Mouse (Mus musculus): ENCODE measurements around the gene Pigb.

The Pigb gene

DNA sequence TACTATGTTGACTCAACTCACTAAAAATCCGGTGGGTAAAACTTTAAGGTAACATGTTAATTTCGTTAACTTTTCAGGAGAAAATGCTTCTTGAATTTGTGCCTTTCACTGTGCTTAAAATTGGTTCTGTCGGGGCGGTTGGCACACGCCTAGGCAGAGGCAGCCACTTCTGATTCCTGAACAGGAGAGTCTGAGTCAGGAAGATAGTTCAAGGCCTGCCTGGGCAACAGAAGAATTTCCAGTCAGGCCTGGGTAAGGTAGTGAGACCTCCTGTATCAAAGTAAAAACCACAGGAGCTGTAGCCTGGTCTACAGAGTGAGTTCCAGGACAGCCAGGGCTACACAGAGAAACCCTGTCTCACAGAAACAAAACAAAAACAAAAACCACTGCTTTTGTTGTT is 47.6 kb downstream of the Pigb start:
- DNase-seq (ENCODE audit: low read depth, low spot score) = no peak

DNA sequence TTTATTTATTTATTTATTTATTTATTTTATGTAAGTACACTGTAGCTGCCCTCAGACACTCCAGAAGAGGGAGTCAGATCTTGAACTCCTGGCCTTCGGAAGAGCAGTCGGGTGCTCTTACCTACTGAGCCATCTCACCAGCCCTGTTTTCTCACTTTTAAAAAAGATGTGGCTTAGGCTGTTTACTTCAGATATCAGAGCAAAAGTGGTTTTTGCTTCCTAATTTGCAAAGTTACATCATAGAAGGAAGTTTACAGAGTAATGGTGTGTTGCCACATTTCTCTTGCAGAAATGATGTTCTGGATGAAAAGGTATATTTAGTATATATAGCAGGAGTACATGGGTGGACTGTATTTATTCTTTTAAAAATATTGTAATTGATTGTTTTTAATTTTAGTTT is 48.8 kb downstream of the Pigb start:
- DNase-seq (ENCODE audit: low read depth, low spot score) = no peak

DNA sequence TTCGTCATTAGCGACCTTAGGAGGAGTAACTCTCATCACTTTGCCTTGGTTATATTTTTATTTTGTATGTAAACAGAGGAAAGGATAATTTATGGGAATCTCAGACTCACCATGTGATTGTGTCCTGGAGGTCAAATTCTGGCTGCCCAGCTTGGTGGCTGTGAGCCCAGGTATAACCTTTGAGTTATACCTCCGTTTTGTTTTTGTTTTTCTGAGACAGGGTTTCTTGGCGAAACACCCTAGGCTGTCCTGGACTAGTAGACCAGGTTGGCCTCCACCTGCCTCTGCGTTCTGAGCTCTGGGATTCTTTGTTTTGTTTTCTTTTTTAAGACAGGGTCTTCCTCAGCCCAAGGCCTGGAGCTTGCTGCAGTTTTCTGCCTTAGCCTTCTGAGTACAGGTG is 51.5 kb downstream of the Pigb start:
- no peak for DNase-seq (ENCODE audit: low read depth, low spot score)

DNA sequence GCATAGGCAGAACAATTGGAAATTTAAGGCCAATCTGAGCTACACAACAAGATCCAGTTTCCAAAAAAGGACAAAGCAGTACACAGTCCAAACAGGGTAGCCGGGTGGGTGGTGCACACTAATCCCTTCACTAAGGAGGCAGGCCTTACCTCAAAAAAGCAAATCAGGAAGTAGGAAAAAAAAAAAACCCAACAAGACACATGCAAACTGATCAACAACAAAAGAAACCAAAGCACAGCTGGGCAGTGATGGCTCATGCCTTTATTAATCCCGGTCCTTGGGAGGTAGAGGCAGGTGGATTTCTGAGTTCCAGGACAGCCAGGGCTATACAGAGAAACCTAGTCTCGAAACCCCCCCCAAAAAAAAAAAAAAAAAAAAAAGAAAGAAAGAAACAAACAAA is 52.5 kb downstream of the Pigb start:
- DNase-seq (ENCODE audit: low read depth, low spot score) = no peak

DNA sequence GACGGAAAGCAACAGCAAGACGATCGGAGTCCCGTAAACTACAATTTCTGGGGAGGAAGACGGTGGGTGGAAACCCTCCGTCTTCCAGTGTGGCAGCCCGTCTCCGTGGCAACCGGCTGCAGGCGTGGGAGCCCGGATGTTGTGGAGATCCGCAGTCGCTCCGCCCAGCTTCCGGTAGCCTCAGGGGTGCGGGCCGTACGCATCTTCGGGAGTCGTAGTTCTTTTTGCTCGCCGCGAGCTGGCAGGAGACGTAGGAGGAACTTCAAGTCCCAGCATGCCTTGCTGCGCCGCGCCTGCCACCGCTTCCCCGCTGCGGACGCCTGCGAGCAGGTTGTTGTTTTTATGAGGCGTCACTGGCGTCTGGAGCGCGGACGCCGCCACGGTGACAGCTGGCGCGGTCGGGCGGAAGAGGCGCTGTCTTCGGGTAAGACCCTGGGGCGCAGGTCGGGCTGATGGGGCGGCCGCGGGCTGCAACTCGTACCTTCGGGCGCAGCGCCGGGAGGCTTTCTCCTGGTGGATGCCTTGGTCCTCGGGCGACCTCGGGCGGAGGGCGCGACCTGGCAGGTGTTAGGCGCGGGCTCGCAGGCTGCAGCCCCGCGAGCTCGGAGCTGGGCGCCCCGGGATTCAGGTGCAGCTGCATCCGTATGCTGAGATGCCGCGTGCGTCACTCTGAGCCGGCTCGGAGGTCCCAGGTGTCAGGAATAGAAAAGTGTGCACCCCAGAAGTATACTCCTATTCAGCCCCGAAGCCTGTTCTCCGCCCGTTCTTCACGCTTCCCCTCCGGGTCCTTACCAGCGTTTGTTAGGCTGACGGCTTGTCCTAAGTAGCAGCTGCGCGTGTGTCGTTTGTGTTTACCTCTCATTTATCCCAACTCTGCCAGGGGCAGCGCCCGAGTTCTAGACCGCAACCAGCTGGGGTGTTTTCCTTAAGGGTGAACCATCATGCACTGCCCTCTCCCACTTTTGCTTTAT is 54.6 kb downstream of the Pigb start, which contains the start of the genes Ccpg1os and Ccpg1:
Gene Ccpg1os (minus strand): TSS at position 133 of the 971 bp plus-strand sequence.
Gene Ccpg1 (plus strand): TSS at position 180 of the 971 bp plus-strand sequence.
- DNase-seq (ENCODE audit: low read depth, low spot score) = peak; percentile 99

DNA sequence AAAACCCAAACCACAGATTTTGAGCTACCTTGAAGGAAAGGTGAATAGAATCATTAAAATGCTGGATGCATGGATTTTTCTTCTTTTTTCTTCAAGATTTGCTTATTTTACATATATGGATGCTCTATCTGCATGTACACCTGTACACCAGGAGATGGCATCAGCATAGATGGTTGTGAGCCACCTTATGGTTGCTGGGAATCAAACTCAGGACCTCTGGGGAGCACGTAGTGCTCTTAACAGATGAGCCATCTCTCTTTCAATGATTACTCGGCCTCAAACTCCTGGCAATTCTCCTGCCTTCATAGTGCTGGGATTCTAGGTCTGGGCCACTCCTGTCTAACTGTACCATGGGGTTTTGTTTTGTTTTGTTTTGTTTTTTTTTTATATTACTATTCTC is 57.1 kb downstream of the Pigb start:
- DNase-seq (ENCODE audit: low read depth, low spot score) = no peak

DNA sequence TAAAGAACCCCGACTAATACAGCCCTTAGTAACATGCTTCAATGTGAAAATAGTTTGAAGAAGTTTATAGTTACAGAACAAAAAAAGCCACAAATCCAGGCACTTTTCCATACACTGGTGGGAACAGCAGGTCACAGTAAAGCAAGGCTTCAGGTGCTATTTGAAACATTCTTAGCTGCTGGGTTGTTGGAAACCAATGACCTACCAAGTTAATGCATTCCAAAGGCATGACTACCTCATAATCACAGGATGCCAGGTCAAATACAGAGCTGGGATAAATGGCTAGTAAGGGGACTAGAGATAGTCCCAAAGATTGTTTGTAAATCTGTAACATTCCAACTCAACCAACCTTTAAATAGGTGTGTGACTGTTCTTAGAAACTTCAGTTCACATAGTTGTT is 64.9 kb downstream of the Pigb start:
- DNase-seq (ENCODE audit: low read depth, low spot score) = no peak

DNA sequence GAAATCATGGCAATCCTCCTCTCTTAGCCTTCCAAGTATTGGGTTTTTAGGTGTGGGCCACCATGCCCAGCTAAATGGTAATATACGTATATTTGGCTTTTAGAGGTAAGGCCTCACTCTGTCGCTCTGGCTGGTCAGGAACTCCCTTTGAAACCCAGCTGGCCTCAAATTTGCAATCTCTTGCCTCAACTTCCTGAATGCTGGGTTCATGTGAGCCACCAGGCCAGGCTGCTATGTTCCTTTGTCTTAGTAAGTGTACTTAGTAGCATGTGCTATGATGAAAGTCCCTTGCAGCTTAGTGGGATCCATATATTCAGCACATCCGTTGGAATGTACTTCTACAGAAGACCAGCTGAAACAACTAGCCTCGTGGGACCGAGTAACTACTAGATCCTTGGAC is 65.4 kb downstream of the Pigb start:
- no peak for DNase-seq (ENCODE audit: low read depth, low spot score)

DNA sequence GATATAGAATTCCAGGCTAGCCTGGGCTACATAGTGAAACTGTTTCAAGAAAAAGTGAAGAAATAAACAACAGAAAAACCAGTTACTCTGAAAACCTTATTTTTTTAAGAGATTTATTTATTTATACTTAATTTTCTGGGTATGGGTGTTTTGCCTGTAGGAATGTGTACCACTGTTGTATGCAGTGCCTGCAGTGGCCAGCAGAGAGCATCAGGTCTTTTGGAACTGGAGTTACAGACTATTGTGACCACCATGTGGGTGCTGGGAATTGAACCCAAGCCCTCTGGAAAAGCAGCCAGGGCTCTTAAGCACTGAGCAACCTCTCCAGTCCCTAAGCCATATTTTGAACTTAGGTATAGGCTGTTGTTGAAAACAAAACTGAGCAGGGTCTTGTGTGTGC is 67.2 kb downstream of the Pigb start:
- no peak for DNase-seq (ENCODE audit: low read depth, low spot score)

DNA sequence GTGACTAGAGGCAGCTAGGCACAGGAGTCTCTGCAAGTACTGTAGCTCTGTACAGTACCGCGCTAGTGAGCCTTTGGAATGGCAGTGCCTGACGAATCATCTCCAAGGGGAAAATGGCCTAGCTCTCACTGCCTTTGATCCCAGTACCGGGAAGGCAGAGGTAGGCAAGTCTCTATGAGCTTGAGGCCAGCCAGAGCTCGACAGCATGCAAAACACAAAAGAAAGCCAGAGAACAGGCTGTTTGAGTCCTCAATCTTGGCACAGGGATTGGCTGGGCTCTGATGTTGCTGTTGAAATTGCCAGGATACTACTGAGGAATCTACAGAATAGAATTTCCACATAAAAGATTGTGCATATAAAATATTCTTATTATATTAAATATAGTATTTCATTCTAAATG is 67.7 kb downstream of the Pigb start:
- no peak for DNase-seq (ENCODE audit: low read depth, low spot score)

DNA sequence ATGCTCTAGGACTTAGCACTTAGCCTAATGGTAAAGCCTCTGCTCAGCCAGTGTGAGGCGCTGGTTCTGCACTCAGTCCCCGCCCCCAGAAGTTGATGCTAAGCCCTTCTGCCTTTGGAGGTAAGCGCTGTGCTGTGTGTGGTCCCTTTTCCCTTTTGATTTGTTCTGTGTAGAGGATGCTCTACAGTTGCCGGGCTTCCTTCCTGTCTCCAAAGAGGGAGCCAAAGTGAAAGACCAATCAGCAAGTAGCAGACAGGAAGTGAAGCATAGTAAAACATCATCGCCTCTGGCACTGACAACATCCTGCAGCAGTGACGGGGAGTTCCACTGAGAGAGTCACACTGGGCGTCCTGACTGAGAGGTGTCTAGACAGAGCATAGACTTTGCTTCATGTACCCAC is 70.3 kb downstream of the Pigb start:
- DNase-seq (ENCODE audit: low read depth, low spot score) = no peak

DNA sequence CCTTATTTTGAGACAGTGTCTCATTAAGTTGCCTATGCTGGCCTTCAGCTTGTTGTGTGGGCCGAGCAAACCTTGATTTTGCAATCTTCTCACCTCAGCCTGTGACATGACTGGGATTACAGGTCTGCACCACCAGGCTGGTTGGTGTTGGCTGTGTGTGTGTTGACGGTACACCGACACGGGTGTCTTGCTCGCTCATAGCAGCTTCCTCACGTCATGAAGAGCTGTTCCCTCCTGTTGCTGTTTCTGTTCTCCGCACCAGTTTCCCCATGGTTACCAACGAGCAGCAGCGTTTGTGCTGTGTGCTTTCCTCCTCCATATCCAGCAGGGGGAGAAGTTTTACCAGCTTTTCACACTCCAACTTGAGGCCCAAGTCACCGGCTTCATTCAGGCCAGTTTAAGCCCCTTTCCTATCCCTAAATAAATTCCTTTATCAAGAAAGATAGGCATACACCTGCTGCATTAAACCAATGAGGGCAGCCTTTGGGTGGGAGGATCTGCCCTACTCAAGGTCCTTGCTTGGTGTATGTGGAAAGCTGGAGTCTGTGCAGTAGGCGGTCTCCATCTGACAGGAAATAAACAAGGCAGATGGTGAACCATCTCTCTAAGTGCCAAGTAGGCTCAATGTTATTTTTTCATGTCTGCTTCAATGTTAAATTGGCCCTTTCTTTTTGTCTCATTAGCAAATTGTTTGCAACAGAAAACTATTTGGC is 71.7 kb downstream of the Pigb start:
- DNase-seq (ENCODE audit: low read depth, low spot score) = peak; percentile 92

DNA sequence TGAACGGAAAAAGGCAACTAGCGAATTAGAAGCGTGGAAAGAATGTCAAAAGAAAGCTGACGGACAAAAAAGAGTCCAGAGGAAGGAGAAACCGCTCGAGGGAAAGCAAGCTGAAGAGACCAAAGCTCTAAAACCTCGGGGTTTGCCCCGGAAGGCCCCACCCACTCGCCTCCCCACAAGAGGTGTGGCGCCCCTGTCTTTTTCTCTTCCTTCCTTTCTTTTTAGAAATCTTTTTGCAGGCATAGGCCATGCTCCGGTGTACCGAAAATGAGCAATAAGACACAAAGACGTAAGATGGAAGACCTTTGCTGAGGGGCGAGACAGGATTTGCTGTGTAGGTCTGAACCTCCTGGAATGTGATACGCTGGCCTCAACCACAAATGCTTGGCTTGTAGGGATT is 78.2 kb downstream of the Pigb start:
- no peak for DNase-seq (ENCODE audit: low read depth, low spot score)

DNA sequence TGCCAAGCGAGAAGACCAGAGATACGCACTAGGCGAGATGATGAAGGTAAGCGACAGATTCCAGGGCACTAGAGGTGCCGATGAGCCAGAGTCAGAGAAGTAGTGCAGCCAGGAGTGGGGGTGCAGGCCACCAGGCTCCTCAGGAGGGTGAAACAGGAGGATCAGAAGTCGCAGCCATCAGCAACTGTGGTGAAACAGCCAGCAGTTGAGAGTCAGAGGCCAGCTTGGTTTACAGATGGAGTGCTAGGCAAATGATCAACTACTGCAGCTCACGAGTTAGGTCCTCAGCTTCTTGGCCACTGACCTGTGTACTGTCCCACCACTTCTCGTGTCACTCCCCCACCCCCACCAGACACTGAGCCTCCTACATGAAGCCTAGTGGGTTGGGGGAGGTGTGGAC is 78.8 kb downstream of the Pigb start:
- no peak for DNase-seq (ENCODE audit: low read depth, low spot score)

DNA sequence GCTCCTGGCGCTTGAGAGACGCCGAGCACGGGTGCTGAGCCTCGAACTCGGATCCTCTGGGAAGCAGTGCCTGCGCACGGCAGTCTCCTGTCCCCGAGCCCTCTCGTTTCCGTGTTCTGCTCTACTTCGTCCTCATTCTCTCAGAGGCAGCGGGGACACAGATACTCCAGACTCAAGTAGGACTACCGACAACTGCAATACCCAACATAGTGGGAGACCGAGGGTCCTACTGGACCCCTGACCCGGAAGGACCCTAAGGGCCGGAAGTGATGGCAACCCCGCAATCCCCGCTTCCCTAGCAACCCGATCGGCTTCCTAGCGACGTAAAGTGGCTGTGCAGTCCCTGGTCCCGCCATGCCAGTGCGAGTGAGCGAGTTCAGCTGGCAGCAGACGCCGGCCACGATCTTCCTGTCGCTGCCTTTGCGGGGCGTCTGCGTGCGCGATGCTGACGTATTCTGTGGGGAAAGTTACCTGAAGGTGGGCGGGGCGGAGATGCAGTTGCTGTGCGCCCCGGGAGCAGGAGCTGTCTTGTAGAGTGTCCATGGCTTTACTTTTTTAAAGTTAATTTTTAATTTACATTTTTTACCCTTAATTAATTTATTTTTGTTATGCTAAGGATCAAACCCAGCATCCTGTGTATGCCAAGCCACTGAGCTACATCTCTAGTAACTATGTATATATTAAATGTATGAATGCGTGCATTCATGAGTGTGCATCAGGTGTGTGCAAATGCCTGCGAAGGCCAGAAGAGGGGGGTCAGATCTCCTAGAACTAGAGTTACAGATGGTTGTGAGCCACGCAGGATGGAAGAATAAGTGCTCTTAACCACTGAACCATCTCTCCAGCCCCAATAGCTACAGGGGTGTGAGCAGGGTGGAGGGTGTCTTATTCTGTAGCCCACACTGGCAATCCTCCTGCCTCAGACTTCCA is 81.4 kb downstream of the Pigb start, which contains the start of the genes Dyx1c1 and Gm44503:
Gene Dyx1c1 (plus strand): TSS at position 265 of the 930 bp plus-strand sequence.
Gene Gm44503 (plus strand): TSS at position 332 of the 930 bp plus-strand sequence.
- DNase-seq (ENCODE audit: low read depth, low spot score) = peak; percentile 51

Data from telencephalon, adult 2 months (tissue).